Mouse (Mus musculus) forebrain, postnatal 0 days (tissue): Measurements from ENCODE around the gene Gapdh. TPM values are rescaled to one million over a fixed set of nuclear protein-coding genes. Genes with fewer than 3 reads are reported as not detected.

Experiments used
- ATAC-seq: fragments of 200-750 bp; cut with Nextera tagmentation; 2 replicates; pipeline ENCODE4 v1.8.0; 2017; ENCODE audit warnings: mild to moderate bottlenecking, moderate library complexity
- DNase-seq: peaks from one replicate; pipeline ENCODE4 v3.0.0-alpha.2; 2015
- H3K27ac ChIP-seq: fragments of 300-500 bp; sonication (generic); 2 replicates; pipeline ENCODE4 v1.5.1; 2014; ENCODE audit warnings: low read depth, mild to moderate bottlenecking, antibody characterized with exemption, low read length, moderate library complexity, mixed read lengths
- H3K27me3 ChIP-seq: fragments of 300-500 bp; sonication (generic); 2 replicates; pipeline ENCODE4 v1.6.1; 2014; ENCODE audit warnings: mild to moderate bottlenecking, low read length, mixed read lengths; ENCODE audit not compliant: insufficient read depth
- H3K36me3 ChIP-seq: fragments of 300-500 bp; sonication (generic); 2 replicates; pipeline ENCODE4 v1.6.1; 2014; ENCODE audit warnings: mild to moderate bottlenecking, moderate library complexity; ENCODE audit not compliant: insufficient read depth
- H3K4me1 ChIP-seq: fragments of 300-500 bp; sonication (generic); 2 replicates; pipeline ENCODE4 v1.6.1; 2014; ENCODE audit warnings: antibody characterized with exemption; ENCODE audit not compliant: insufficient read depth
- H3K4me2 ChIP-seq: fragments of 300-500 bp; sonication (generic); 2 replicates; pipeline ENCODE4 v1.6.1; 2014; ENCODE audit warnings: low read depth, mild to moderate bottlenecking, moderate library complexity
- H3K4me3 ChIP-seq: fragments of 300-500 bp; sonication (generic); 2 replicates; pipeline ENCODE4 v1.5.1; 2014; ENCODE audit warnings: low read depth, low read length, mixed read lengths
- H3K9ac ChIP-seq: fragments of 300-500 bp; sonication (generic); 2 replicates; pipeline ENCODE4 v1.6.1; 2014; ENCODE audit warnings: mild to moderate bottlenecking
- H3K9me3 ChIP-seq: fragments of 300-500 bp; sonication (generic); 2 replicates; pipeline ENCODE4 v1.6.1; 2016; ENCODE audit warnings: low read length
- CTCF ChIP-seq: sonication (generic); IDR thresholded peaks from 2 replicates; pipeline ENCODE4 v1.5.1; 2016; ENCODE audit warnings: antibody characterized with exemption, control low read depth, low read depth
- WGBS: fragments of 180-500 bp; shearing (Covaris S2); extraction: QIAGEN DNeasy Blood & Tissue Kit; methylation state at CpG from one replicate; pipeline ENCODE4 v1.1.7; 2014; 5-methylcytosine and 5-hydroxymethylcytosine counted together
- polyA plus RNA-seq: library from polyadenylated mRNA; unstranded; fragments of >200 nt; fragmentation: Nextera tagmentation; extraction: Ambion mirVana; gene quantifications from 2 replicates; pipeline ENCODE4 v1.2.1, GENCODE M21; 2015
- total RNA-seq: library from RNA; depleted of rRNA; stranded (reverse); fragments of >200 nt; gene quantifications from 2 replicates; pipeline ENCODE4 v1.2.3, GENCODE M21; 2014

The Gapdh gene
- total and polyA plus RNA-seq, 2 experiments from 2014 or later: 1,543 to 2,022 TPM

- Histone ChIP-seq H3K4me3 (peak within 1 kb of the TSS; percentile 56), H3K27ac (peak within 1 kb of the TSS; percentile 96), H3K4me1 (peaks cover 8% of the 10 kb centered on the region; the same call in 1 of the 2 replicates), H3K4me2 (peak within 1 kb of the TSS; percentile 71), H3K36me3 (peaks cover 27% of the 10 kb centered on the region; the same call in 1 of the 2 replicates), H3K27me3 (no peaks in the 10 kb centered on the region), H3K9ac (peak within 1 kb of the TSS; percentile 62), H3K9me3 (no peaks in the 10 kb centered on the region)
- peak; percentile 55 for TF ChIP-seq CTCF
- WGBS: under 1% methylated on average over 53 of the region's 54 CpGs
- DNase-seq (peak; percentile 100), ATAC-seq (peak; percentile 98)
These were observed 25.2 kb upstream of the Gapdh start, which contains the start of the genes Ncapd2 and Mrpl51 for GRCm38 (mm10) chr6:125191332-125192015. Ncapd2 (minus strand) TSS chr6:125191701. Mrpl51 (plus strand) TSS chr6:125191801.

GRCm38 (mm10) chr6:125190816-125191215, 24.5 kb upstream of the Gapdh start:
- H3K27me3 ChIP-seq: no peaks in the 10 kb centered on the region
- TF ChIP-seq CTCF: no peak
- peak overlapping the region; percentile 73 for H3K27ac ChIP-seq
- peaks cover 33% of the 10 kb centered on the region for H3K36me3 ChIP-seq
- DNase-seq (no peak), ATAC-seq (no peak)
- no peaks in the 10 kb centered on the region for H3K9me3 ChIP-seq
- H3K4me3 ChIP-seq: peak overlapping the region; percentile 56
- H3K4me2 ChIP-seq: peak overlapping the region; percentile 53
- peak overlapping the region; percentile 44 for H3K9ac ChIP-seq
- peaks cover 8% of the 10 kb centered on the region; the same call in 1 of the 2 replicates for H3K4me1 ChIP-seq

GRCm38 (mm10) chr6:125186203-125186602, 19.9 kb upstream of the Gapdh start:
- Histone ChIP-seq H3K36me3 (peaks cover 60% of the 10 kb centered on the region), H3K27ac (no peak overlapping the region), H3K27me3 (no peaks in the 10 kb centered on the region), H3K9ac (no peak overlapping the region), H3K4me3 (no peak overlapping the region), H3K4me2 (no peak overlapping the region), H3K9me3 (no peaks in the 10 kb centered on the region), H3K4me1 (peaks cover 2% of the 10 kb centered on the region; the same call in 1 of the 2 replicates)
- no peak for TF ChIP-seq CTCF
- no peak for DNase-seq
- ATAC-seq: no peak
- WGBS: 93% methylated on average over 10 of the region's 10 CpGs

GRCm38 (mm10) chr6:125182133-125182532, 15.9 kb upstream of the Gapdh start:
- TF ChIP-seq CTCF: no peak
- Histone ChIP-seq H3K27me3 (no peaks in the 10 kb centered on the region), H3K4me1 (no peaks in the 10 kb centered on the region), H3K27ac (no peak overlapping the region), H3K9me3 (no peaks in the 10 kb centered on the region), H3K36me3 (peaks cover 84% of the 10 kb centered on the region), H3K4me2 (no peak overlapping the region), H3K4me3 (no peak overlapping the region), H3K9ac (no peak overlapping the region)
- DNase-seq (no peak), ATAC-seq (no peak)
- 60% methylated on average over 5 of the region's 5 CpGs for WGBS

GRCm38 (mm10) chr6:125179601-125180000, 13.3 kb upstream of the Gapdh start:
- Histone ChIP-seq H3K27ac (no peak overlapping the region), H3K4me1 (no peaks in the 10 kb centered on the region), H3K4me2 (no peak overlapping the region), H3K36me3 (peaks cover 84% of the 10 kb centered on the region), H3K4me3 (no peak overlapping the region), H3K27me3 (no peaks in the 10 kb centered on the region), H3K9ac (no peak overlapping the region), H3K9me3 (no peaks in the 10 kb centered on the region)
- ATAC-seq (no peak), DNase-seq (no peak)
- 88% methylated on average over 7 of the region's 7 CpGs for WGBS
- no peak for TF ChIP-seq CTCF

- no peak for ATAC-seq
- WGBS: 89% methylated on average over 5 of the region's 5 CpGs
- Histone ChIP-seq H3K4me3 (no peak overlapping the region), H3K9ac (no peak overlapping the region), H3K27me3 (no peaks in the 10 kb centered on the region), H3K27ac (no peak overlapping the region), H3K4me2 (no peak overlapping the region), H3K9me3 (no peaks in the 10 kb centered on the region), H3K4me1 (no peaks in the 10 kb centered on the region), H3K36me3 (peaks cover 96% of the 10 kb centered on the region)
- TF ChIP-seq CTCF: no peak
- no peak for DNase-seq
These were observed 9.2 kb upstream of the Gapdh start for GRCm38 (mm10) chr6:125175469-125175868.

- no peak overlapping the region for H3K27ac ChIP-seq
- H3K9ac ChIP-seq: no peak overlapping the region
- ATAC-seq (no peak), DNase-seq (no peak)
- no peaks in the 10 kb centered on the region for H3K27me3 ChIP-seq
- H3K4me1 ChIP-seq: no peaks in the 10 kb centered on the region
- peaks cover 98% of the 10 kb centered on the region for H3K36me3 ChIP-seq
- no peak overlapping the region for H3K4me3 ChIP-seq
- TF ChIP-seq CTCF: no peak
- 85% methylated on average over 7 of the region's 7 CpGs for WGBS
- no peaks in the 10 kb centered on the region for H3K9me3 ChIP-seq
- H3K4me2 ChIP-seq: no peak overlapping the region
These were observed 7.0 kb upstream of the Gapdh start for GRCm38 (mm10) chr6:125173256-125173655.
